Mouse (Mus musculus) myocyte (in vitro differentiated cells): Measurements from ENCODE around the gene Pnkd. TPM values are rescaled to one million over a fixed set of nuclear protein-coding genes. Genes with fewer than 3 reads are reported as not detected.

Experiments used
- H3K27me3 ChIP-seq: one replicate; pipeline ENCODE4 v1.6.1; 2011; ENCODE audit not compliant: control insufficient read depth, insufficient read depth, insufficient read length
- H3K36me3 ChIP-seq: one replicate; pipeline ENCODE4 v1.6.1; 2011; ENCODE audit not compliant: control insufficient read depth, insufficient read depth
- H3K4me2 ChIP-seq: one replicate; pipeline ENCODE4 v1.6.1; 2011; ENCODE audit warnings: low read depth, control low read depth
- H3K4me3 ChIP-seq: one replicate; pipeline ENCODE4 v1.5.1; 2011; ENCODE audit warnings: mild to moderate bottlenecking, control low read depth, moderate library complexity
- H3K79me2 ChIP-seq: one replicate; pipeline ENCODE4 v1.6.1; 2011; ENCODE audit not compliant: control insufficient read depth, insufficient read depth
- H3ac ChIP-seq: one replicate; pipeline ENCODE4 v1.6.1; 2011; ENCODE audit not compliant: control insufficient read depth, insufficient read length
- CEBPB ChIP-seq: IDR thresholded peaks from 2 replicates; pipeline ENCODE4 v1.6.1; 2011; ENCODE audit warnings: mild to moderate bottlenecking, moderate library complexity; ENCODE audit not compliant: poor library complexity, insufficient read depth, severe bottlenecking
- E2F4 ChIP-seq: IDR thresholded peaks from one replicate; pipeline ENCODE4 v1.6.1; 2011; ENCODE audit warnings: mild to moderate bottlenecking, control low read depth, moderate library complexity; ENCODE audit not compliant: insufficient read depth
- MAX ChIP-seq: IDR thresholded peaks from one replicate; pipeline ENCODE4 v1.6.1; 2011; ENCODE audit warnings: low read depth, mild to moderate bottlenecking, control low read depth
- MYOD1 ChIP-seq, 3 experiments: IDR thresholded peaks; one replicate each; pipeline ENCODE4 v1.6.1; 2011; ENCODE audit warnings: control low read depth in 2 of 3, low read depth in 2 of 3, mild to moderate bottlenecking in 2 of 3, moderate library complexity in 1 of 3; ENCODE audit not compliant: insufficient read length in 2 of 3, control insufficient read depth in 1 of 3
- MYOG ChIP-seq, 3 experiments: IDR thresholded peaks; one replicate each; pipeline ENCODE4 v1.6.1; 2011; ENCODE audit warnings: control low read depth in 2 of 3, low read depth in 2 of 3, mild to moderate bottlenecking in 2 of 3; ENCODE audit not compliant: insufficient read length in 2 of 3, control insufficient read depth in 1 of 3, insufficient read depth in 1 of 3
- POLR2A ChIP-seq: IDR thresholded peaks from one replicate; pipeline ENCODE4 v1.6.1; 2011; ENCODE audit warnings: low read depth, mild to moderate bottlenecking, control low read depth, moderate library complexity; ENCODE audit not compliant: insufficient read length
- POLR2AphosphoS2 ChIP-seq: IDR thresholded peaks from one replicate; pipeline ENCODE4 v1.6.1; 2011; ENCODE audit warnings: low read depth, control low read depth; ENCODE audit not compliant: insufficient read length
- REST ChIP-seq: IDR thresholded peaks from one replicate; pipeline ENCODE4 v1.6.1; 2011; ENCODE audit warnings: mild to moderate bottlenecking, control low read depth, moderate library complexity; ENCODE audit not compliant: insufficient read depth, insufficient read length
- SRF ChIP-seq: IDR thresholded peaks from one replicate; pipeline ENCODE4 v1.6.1; 2011; ENCODE audit warnings: low read depth; ENCODE audit not compliant: control insufficient read depth, insufficient read length
- TCF12 ChIP-seq: IDR thresholded peaks from one replicate; pipeline ENCODE4 v1.6.1; 2011; ENCODE audit warnings: mild to moderate bottlenecking, control low read depth; ENCODE audit not compliant: poor library complexity, insufficient read depth, severe bottlenecking
- TCF3 ChIP-seq: IDR thresholded peaks from one replicate; pipeline ENCODE4 v1.6.1; 2011; ENCODE audit warnings: low read depth, control low read depth; ENCODE audit not compliant: insufficient read length
- USF1 ChIP-seq: IDR thresholded peaks from one replicate; pipeline ENCODE4 v1.6.1; 2011; ENCODE audit warnings: low read depth, mild to moderate bottlenecking, control low read depth, moderate library complexity
- polyA plus RNA-seq: library from polyadenylated mRNA; unstranded; fragments of >200 nt; fragmentation: generic; extraction: Trizol; gene quantifications from one replicate; pipeline ENCODE4 v1.2.1, GENCODE M21; 2012; ENCODE audit warnings: missing spikeins

The Pnkd gene
- polyA plus RNA-seq, 1 experiment, result 93.7 TPM

DNA sequence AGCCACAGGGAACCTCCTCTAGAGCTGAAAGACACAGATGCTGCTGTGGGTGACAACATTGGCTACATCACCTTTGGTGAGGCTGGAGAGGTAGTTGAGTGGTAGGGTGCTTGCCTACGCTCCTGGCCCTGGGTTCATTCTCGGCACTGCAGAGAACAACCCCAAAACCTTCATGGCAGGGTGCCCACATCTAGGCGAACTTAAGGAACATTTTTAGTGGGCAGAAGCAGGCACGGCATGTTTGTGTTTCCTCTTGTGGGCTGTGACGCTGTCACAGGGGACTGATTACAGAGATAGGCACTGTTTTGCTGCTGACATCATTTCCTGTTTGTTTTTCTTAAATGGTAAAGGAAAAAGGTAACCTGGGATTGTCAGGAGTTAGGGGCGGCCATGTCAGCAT is 22.2 kb upstream of the Pnkd start:
- Histone ChIP-seq H3K79me2 (no peaks in the 10 kb centered on the region), H3K36me3 (peaks cover 59% of the 10 kb centered on the region), H3K4me2 (no peak overlapping the region), H3K4me3 (no peak overlapping the region), H3ac (no peak overlapping the region), H3K27me3 (no peaks in the 10 kb centered on the region)
- no peak for TF ChIP-seq TCF3
- TF ChIP-seq USF1, result no peak
- TF ChIP-seq MYOG (IDR thresholded peaks at IDR 0.05; ENCODE audit: control insufficient read depth in 1 of 3, insufficient read depth in 1 of 3, insufficient read length in 2 of 3, low read depth in 2 of 3), result no peak
- TF ChIP-seq POLR2A, result no peak
- no peak for TF ChIP-seq SRF

DNA sequence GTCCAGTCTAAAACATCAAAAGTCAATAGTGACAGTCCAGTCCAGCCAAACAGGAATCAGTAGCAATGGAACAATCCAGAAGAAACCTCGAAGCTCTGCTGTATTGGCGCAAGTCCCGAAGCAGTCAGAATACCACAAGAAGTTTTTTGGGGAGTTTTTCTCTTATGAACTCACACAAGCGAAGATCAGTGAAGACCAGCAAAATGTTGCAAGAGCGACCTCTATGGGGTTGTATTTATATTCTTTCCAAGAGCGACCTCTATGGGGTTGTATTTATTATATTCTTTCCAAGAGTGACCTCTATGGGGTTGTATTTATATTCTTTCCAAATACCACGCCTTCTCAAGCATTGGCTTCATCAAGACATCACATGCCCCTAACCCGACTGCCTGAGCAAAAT is 16.0 kb upstream of the Pnkd start:
- Histone ChIP-seq H3K36me3 (peaks cover 30% of the 10 kb centered on the region), H3K79me2 (no peaks in the 10 kb centered on the region)

GRCm38 (mm10) chr1:74271659-74272058 is 13.1 kb upstream of the Pnkd start:
- Histone ChIP-seq H3ac (no peak overlapping the region), H3K4me2 (no peak overlapping the region), H3K4me3 (no peak overlapping the region), H3K27me3 (no peaks in the 10 kb centered on the region), H3K36me3 (peaks cover 20% of the 10 kb centered on the region), H3K79me2 (no peaks in the 10 kb centered on the region)
- no peak for TF ChIP-seq POLR2A
- TF ChIP-seq CEBPB, result no peak
- no peak for TF ChIP-seq TCF3
- no peak for TF ChIP-seq USF1
- no peak for TF ChIP-seq MYOG (IDR thresholded peaks at IDR 0.05; ENCODE audit: control insufficient read depth in 1 of 3, insufficient read depth in 1 of 3, insufficient read length in 2 of 3, low read depth in 2 of 3)
- TF ChIP-seq POLR2AphosphoS2, result no peak
- no peak for TF ChIP-seq E2F4

More for the DNA sequence above, 16.0 kb upstream of the Pnkd start:
- no peak overlapping the region for H3K4me3 ChIP-seq
- no peak overlapping the region for H3ac ChIP-seq
- no peaks in the 10 kb centered on the region for H3K27me3 ChIP-seq
- no peak overlapping the region for H3K4me2 ChIP-seq
- TF ChIP-seq POLR2A (no peak), TCF12 (no peak), TCF3 (no peak), CEBPB (no peak), POLR2AphosphoS2 (no peak), REST (no peak), MAX (no peak), MYOG (IDR thresholded peaks at IDR 0.05; ENCODE audit: control insufficient read depth in 1 of 3, insufficient read depth in 1 of 3, insufficient read length in 2 of 3, low read depth in 2 of 3) (no peak), E2F4 (no peak), MYOD1 (IDR thresholded peaks at IDR 0.05; ENCODE audit: control insufficient read depth in 1 of 3, insufficient read length in 2 of 3, low read depth in 2 of 3) (no peak), USF1 (no peak), SRF (no peak)

DNA sequence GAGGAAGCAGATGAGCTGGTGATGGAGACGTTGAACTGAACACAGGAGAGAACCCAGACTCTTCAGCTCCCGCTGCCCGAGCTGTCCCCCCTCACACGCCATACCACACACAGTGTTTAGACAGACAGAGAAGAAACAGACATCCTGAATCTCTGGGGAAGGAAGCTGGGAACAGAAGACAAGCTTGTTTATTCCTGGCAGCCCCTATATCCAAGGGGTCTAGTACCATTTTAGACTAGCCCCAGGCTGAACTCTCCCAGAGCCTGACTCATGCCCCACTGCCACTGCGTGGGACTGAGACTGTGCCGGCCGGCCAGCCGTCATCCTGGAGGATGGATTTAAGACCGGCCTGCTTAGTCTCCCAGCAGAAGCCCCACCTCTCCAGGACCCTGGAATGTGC is 9.7 kb upstream of the Pnkd start:
- H3K4me2 ChIP-seq, result no peak overlapping the region
- no peaks in the 10 kb centered on the region for H3K79me2 ChIP-seq
- no peak overlapping the region for H3K4me3 ChIP-seq
- no peak for TF ChIP-seq MAX
- TF ChIP-seq E2F4, result no peak
- no peak for TF ChIP-seq POLR2A
- no peak for TF ChIP-seq SRF
- no peak for TF ChIP-seq POLR2AphosphoS2
- TF ChIP-seq REST, result no peak
- TF ChIP-seq MYOD1 (IDR thresholded peaks at IDR 0.05; ENCODE audit: control insufficient read depth in 1 of 3, insufficient read length in 2 of 3, low read depth in 2 of 3), result no peak
- no peak for TF ChIP-seq TCF3
- TF ChIP-seq TCF12, result no peak
- TF ChIP-seq MYOG (IDR thresholded peaks at IDR 0.05; ENCODE audit: control insufficient read depth in 1 of 3, insufficient read depth in 1 of 3, insufficient read length in 2 of 3, low read depth in 2 of 3), result no peak
- no peak for TF ChIP-seq CEBPB
- no peak for TF ChIP-seq USF1
- H3K27me3 ChIP-seq, result no peaks in the 10 kb centered on the region
- no peaks in the 10 kb centered on the region for H3K36me3 ChIP-seq
- H3ac ChIP-seq, result no peak overlapping the region

GRCm38 (mm10) chr1:74277041-74277440 is 7.7 kb upstream of the Pnkd start:
- Histone ChIP-seq H3K36me3 (peaks cover 7% of the 10 kb centered on the region), H3K4me2 (no peak overlapping the region), H3K79me2 (no peaks in the 10 kb centered on the region), H3K4me3 (no peak overlapping the region), H3K27me3 (no peaks in the 10 kb centered on the region), H3ac (no peak overlapping the region)
- TF ChIP-seq CEBPB (no peak), E2F4 (no peak), SRF (no peak), POLR2AphosphoS2 (no peak), POLR2A (no peak), MYOD1 (IDR thresholded peaks at IDR 0.05; ENCODE audit: control insufficient read depth in 1 of 3, insufficient read length in 2 of 3, low read depth in 2 of 3) (no peak), USF1 (no peak), TCF12 (no peak), TCF3 (no peak), MAX (no peak), MYOG (IDR thresholded peaks at IDR 0.05; ENCODE audit: control insufficient read depth in 1 of 3, insufficient read depth in 1 of 3, insufficient read length in 2 of 3, low read depth in 2 of 3) (no peak), REST (no peak)
